Mouse (Mus musculus): ENCODE measurements around the gene Gm20509. TPM values are rescaled to one million over a fixed set of nuclear protein-coding genes. Genes with fewer than 3 reads are reported as not detected.

Gm20509 gene
- polyA plus RNA-seq, 2 experiments, result not detected

- no peak overlapping the region for H3K27ac ChIP-seq (replicated peaks; ENCODE audit: low read depth, low read length)
- no peak overlapping the region for H3K4me2 ChIP-seq (replicated peaks; ENCODE audit: low read depth, low read length, severe bottlenecking)
- no peak for ATAC-seq (ENCODE audit: low FRiP score, low read depth)
- H3K27me3 ChIP-seq (ENCODE audit: control insufficient read depth, insufficient read depth, low read length), result no peaks in the 10 kb centered on the region
- no peak for TF ChIP-seq POLR2A (IDR thresholded peaks at IDR 0.05; ENCODE audit: borderline replicate concordance, extremely low read depth, insufficient read depth, insufficient read length)
- no peaks in the 10 kb centered on the region for H3K9me3 ChIP-seq (ENCODE audit: control insufficient read depth, low read length)
- H3K9ac ChIP-seq (ENCODE audit: low read depth, low read length, severe bottlenecking), result no peak overlapping the region
- DNase-seq (ENCODE audit: low spot score), result no peak
- H3K4me1 ChIP-seq (ENCODE audit: control insufficient read depth, insufficient read depth, low read length), result no peaks in the 10 kb centered on the region
- no peak overlapping the region for H3K4me3 ChIP-seq (replicated peaks; ENCODE audit: low read length)
- 74% methylated on average over 5 of the region's 5 CpGs for WGBS
- no peaks in the 10 kb centered on the region for H3K36me3 ChIP-seq (ENCODE audit: control insufficient read depth, insufficient read depth, low read length)
Observed at GRCm38 (mm10) chr9:73087581-73087980, 14.7 kb upstream of the Gm20509 start.

- ATAC-seq (ENCODE audit: low FRiP score, low read depth), result no peak
- Histone ChIP-seq H3K4me3 (replicated peaks; ENCODE audit: low read length) (no peak overlapping the region), H3K4me1 (ENCODE audit: control insufficient read depth, insufficient read depth, low read length) (no peaks in the 10 kb centered on the region), H3K4me2 (replicated peaks; ENCODE audit: low read depth, low read length, severe bottlenecking) (no peak overlapping the region), H3K9me3 (ENCODE audit: control insufficient read depth, low read length) (no peaks in the 10 kb centered on the region), H3K27ac (replicated peaks; ENCODE audit: low read depth, low read length) (no peak overlapping the region), H3K9ac (ENCODE audit: low read depth, low read length, severe bottlenecking) (0 out of 2 replicates have a peak overlapping the region, but pooled peaks have one; percentile 7), H3K36me3 (ENCODE audit: control insufficient read depth, insufficient read depth, low read length) (no peaks in the 10 kb centered on the region), H3K27me3 (ENCODE audit: control insufficient read depth, insufficient read depth, low read length) (no peaks in the 10 kb centered on the region)
- no peak for TF ChIP-seq POLR2A (IDR thresholded peaks at IDR 0.05; ENCODE audit: borderline replicate concordance, extremely low read depth, insufficient read depth, insufficient read length)
- whole genome bisulfite sequencing, result 69% methylated on average over 16 of the region's 16 CpGs
- no peak for DNase-seq (ENCODE audit: low spot score)
Observed at GRCm38 (mm10) chr9:73089222-73089920, 12.9 kb upstream of the Gm20509 start.

GRCm38 (mm10) chr9:73090121-73090520 is 12.1 kb upstream of the Gm20509 start:
- H3K4me1 ChIP-seq (ENCODE audit: control insufficient read depth, insufficient read depth, low read length), result no peaks in the 10 kb centered on the region
- WGBS, result 82% methylated on average over 10 of the region's 10 CpGs
- H3K27ac ChIP-seq (replicated peaks; ENCODE audit: low read depth, low read length), result no peak overlapping the region
- no peak overlapping the region for H3K4me3 ChIP-seq (replicated peaks; ENCODE audit: low read length)
- H3K36me3 ChIP-seq (ENCODE audit: control insufficient read depth, insufficient read depth, low read length), result no peaks in the 10 kb centered on the region
- H3K9ac ChIP-seq (ENCODE audit: low read depth, low read length, severe bottlenecking), result no peak overlapping the region
- TF ChIP-seq POLR2A (IDR thresholded peaks at IDR 0.05; ENCODE audit: borderline replicate concordance, extremely low read depth, insufficient read depth, insufficient read length), result no peak
- ATAC-seq (ENCODE audit: low FRiP score, low read depth), result no peak
- no peaks in the 10 kb centered on the region for H3K27me3 ChIP-seq (ENCODE audit: control insufficient read depth, insufficient read depth, low read length)
- no peak overlapping the region for H3K4me2 ChIP-seq (replicated peaks; ENCODE audit: low read depth, low read length, severe bottlenecking)
- no peak for DNase-seq (ENCODE audit: low spot score)
- no peaks in the 10 kb centered on the region for H3K9me3 ChIP-seq (ENCODE audit: control insufficient read depth, low read length)

- ATAC-seq (ENCODE audit: low FRiP score, low read depth), result no peak
- peak; percentile 69 for DNase-seq (ENCODE audit: low spot score)
Observed at GRCm38 (mm10) chr9:73091747-73092146, 10.5 kb upstream of the Gm20509 start.

DNA sequence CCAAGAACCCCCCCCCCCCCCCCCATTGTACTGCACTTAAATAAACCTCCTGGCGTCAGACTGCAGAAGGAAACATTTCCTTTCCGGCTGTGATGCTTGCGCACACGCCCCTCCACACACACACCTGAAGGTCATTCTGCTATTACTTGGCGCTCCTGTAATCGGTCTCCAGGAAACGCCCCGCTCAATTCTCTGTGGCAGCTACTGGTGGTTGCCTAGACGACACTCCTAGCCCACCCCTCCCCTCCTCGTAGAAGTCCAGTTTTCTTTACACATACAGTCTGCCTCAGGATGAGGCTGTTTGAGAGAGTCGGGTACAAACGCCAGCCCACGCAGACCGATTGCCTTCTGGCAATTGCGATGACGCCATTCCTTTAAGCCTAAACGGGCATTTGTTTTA is 7.7 kb upstream of the Gm20509 start:
- Histone ChIP-seq H3K4me2 (replicated peaks; ENCODE audit: low read depth, low read length, severe bottlenecking) (no peak overlapping the region), H3K27me3 (ENCODE audit: control insufficient read depth, insufficient read depth, low read length) (no peaks in the 10 kb centered on the region), H3K4me3 (replicated peaks; ENCODE audit: low read length) (no peak overlapping the region), H3K9ac (ENCODE audit: low read depth, low read length, severe bottlenecking) (no peak overlapping the region), H3K27ac (replicated peaks; ENCODE audit: low read depth, low read length) (no peak overlapping the region), H3K9me3 (ENCODE audit: control insufficient read depth, low read length) (no peaks in the 10 kb centered on the region), H3K36me3 (ENCODE audit: control insufficient read depth, insufficient read depth, low read length) (no peaks in the 10 kb centered on the region), H3K4me1 (ENCODE audit: control insufficient read depth, insufficient read depth, low read length) (no peaks in the 10 kb centered on the region)
- DNase-seq (ENCODE audit: low spot score) (no peak), ATAC-seq (ENCODE audit: low FRiP score, low read depth) (no peak)
- no peak for TF ChIP-seq POLR2A (IDR thresholded peaks at IDR 0.05; ENCODE audit: borderline replicate concordance, extremely low read depth, insufficient read depth, insufficient read length)
- WGBS, result 37% methylated on average over 17 of the region's 17 CpGs

More at GRCm38 (mm10) chr9:73091747-73092146, 10.5 kb upstream of the Gm20509 start:
- Histone ChIP-seq H3K27me3 (ENCODE audit: control insufficient read depth, insufficient read depth, low read length) (no peaks in the 10 kb centered on the region), H3K4me1 (ENCODE audit: control insufficient read depth, insufficient read depth, low read length) (no peaks in the 10 kb centered on the region), H3K9me3 (ENCODE audit: control insufficient read depth, low read length) (no peaks in the 10 kb centered on the region), H3K9ac (ENCODE audit: low read depth, low read length, severe bottlenecking) (no peak overlapping the region), H3K36me3 (ENCODE audit: control insufficient read depth, insufficient read depth, low read length) (no peaks in the 10 kb centered on the region), H3K4me2 (replicated peaks; ENCODE audit: low read depth, low read length, severe bottlenecking) (no peak overlapping the region), H3K4me3 (replicated peaks; ENCODE audit: low read length) (no peak overlapping the region), H3K27ac (replicated peaks; ENCODE audit: low read depth, low read length) (no peak overlapping the region)
- WGBS, result 0% methylated on average over 1 of the region's 1 CpGs
- TF ChIP-seq POLR2A (IDR thresholded peaks at IDR 0.05; ENCODE audit: borderline replicate concordance, extremely low read depth, insufficient read depth, insufficient read length), result no peak
